Mouse (Mus musculus) hindbrain, embryonic 16.5 days (tissue): ENCODE results near the gene Scyl1. TPM values are rescaled to one million over a fixed set of nuclear protein-coding genes. Genes with fewer than 3 reads are reported as not detected.

Source experiments
- ATAC-seq: fragments of 200-750 bp; cut with Nextera tagmentation; 2 replicates; pipeline ENCODE4 v1.8.0; 2017; ENCODE audit warnings: moderate TSS enrichment, moderate library complexity
- H3K27ac ChIP-seq: fragments of 300-500 bp; sonication (generic); 2 replicates; pipeline ENCODE4 v1.5.1; 2014; ENCODE audit warnings: low read depth, mild to moderate bottlenecking, control low read depth, low read length, moderate library complexity
- H3K27me3 ChIP-seq: fragments of 300-500 bp; sonication (generic); replicated peaks from 2 replicates; pipeline ENCODE4 v1.6.1; 2014; ENCODE audit warnings: low read length; ENCODE audit not compliant: control insufficient read depth, insufficient read depth
- H3K36me3 ChIP-seq: fragments of 300-500 bp; sonication (generic); 2 replicates; pipeline ENCODE4 v1.6.1; 2014; ENCODE audit warnings: mild to moderate bottlenecking, low read length, moderate library complexity, mixed read lengths; ENCODE audit not compliant: control insufficient read depth, insufficient read depth
- H3K4me1 ChIP-seq: fragments of 300-500 bp; sonication (generic); 2 replicates; pipeline ENCODE4 v1.6.1; 2014; ENCODE audit warnings: low read depth, low read length; ENCODE audit not compliant: control insufficient read depth, insufficient read depth
- H3K4me2 ChIP-seq: fragments of 300-500 bp; sonication (generic); 2 replicates; pipeline ENCODE4 v1.6.1; 2014; ENCODE audit warnings: mild to moderate bottlenecking, low read length, control low read depth, moderate library complexity
- H3K4me3 ChIP-seq: fragments of 300-500 bp; sonication (generic); 2 replicates; pipeline ENCODE4 v1.5.1; 2014; ENCODE audit warnings: mild to moderate bottlenecking, low read length, control low read depth, moderate library complexity
- H3K9ac ChIP-seq: fragments of 300-500 bp; sonication (generic); 2 replicates; pipeline ENCODE4 v1.6.1; 2014; ENCODE audit warnings: low read depth, mild to moderate bottlenecking, control low read depth, low read length, moderate library complexity
- H3K9me3 ChIP-seq: fragments of 300-500 bp; sonication (generic); 2 replicates; pipeline ENCODE4 v1.6.1; 2014; ENCODE audit warnings: mild to moderate bottlenecking, low read length, moderate library complexity; ENCODE audit not compliant: control insufficient read depth
- WGBS: fragments of 180-500 bp; shearing (Covaris S2); extraction: QIAGEN DNeasy Blood & Tissue Kit; methylation state at CpG from one replicate; pipeline ENCODE4 v1.1.7; 2014; 5-methylcytosine and 5-hydroxymethylcytosine counted together
- polyA plus RNA-seq: library from polyadenylated mRNA; unstranded; fragments of >200 nt; fragmentation: Nextera tagmentation; extraction: Ambion mirVana; gene quantifications from 2 replicates; pipeline ENCODE4 v1.2.1, GENCODE M21; 2015

The Scyl1 gene
- polyA plus RNA-seq, 1 experiment from 2014 or later = 83.2 TPM

DNA sequence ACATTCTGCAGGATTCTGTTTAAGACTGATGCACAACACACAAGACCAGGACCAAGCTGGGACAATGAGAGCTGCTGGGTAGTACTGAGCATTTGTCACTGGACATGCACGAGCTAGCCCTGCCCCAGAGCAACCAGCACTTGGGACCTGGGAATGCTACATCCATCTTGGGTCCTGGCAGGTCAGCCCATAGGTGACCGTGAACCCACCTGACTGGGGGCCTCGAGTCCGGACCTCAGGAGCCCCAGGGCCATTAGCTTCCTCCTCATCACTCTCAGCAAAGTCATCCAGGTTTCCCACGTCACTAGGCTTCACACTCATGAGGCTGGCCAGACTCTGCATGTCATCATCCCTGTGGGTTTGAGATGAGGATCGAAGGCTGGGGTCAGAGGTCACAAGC is 50.0 kb downstream of the Scyl1 start:
- Histone ChIP-seq H3K27ac (no peak overlapping the region), H3K9me3 (no peaks in the 10 kb centered on the region), H3K4me3 (no peak overlapping the region), H3K4me2 (no peak overlapping the region), H3K36me3 (peaks cover 36% of the 10 kb centered on the region), H3K27me3 (no peaks in the 10 kb centered on the region), H3K9ac (no peak overlapping the region), H3K4me1 (peaks cover 15% of the 10 kb centered on the region)
- ATAC-seq = no peak
- 88% methylated on average over 6 of the region's 6 CpGs for WGBS

- Histone ChIP-seq H3K4me2 (no peak overlapping the region), H3K27me3 (no peaks in the 10 kb centered on the region), H3K4me3 (no peak overlapping the region), H3K9ac (peak overlapping the region; percentile 4; the same call in 1 of the 2 replicates), H3K36me3 (peaks cover 30% of the 10 kb centered on the region), H3K9me3 (no peaks in the 10 kb centered on the region), H3K27ac (no peak overlapping the region; the same call in 1 of the 2 replicates), H3K4me1 (peaks cover 17% of the 10 kb centered on the region)
- WGBS = 43% methylated on average over 10 of the region's 10 CpGs
- no peak for ATAC-seq
These were observed 54.3 kb downstream of the Scyl1 start for GRCm38 (mm10) chr19:5716955-5717354.

GRCm38 (mm10) chr19:5715793-5716688 is 55.2 kb downstream of the Scyl1 start:
- Histone ChIP-seq H3K27me3 (no peaks in the 10 kb centered on the region), H3K4me1 (peaks cover 17% of the 10 kb centered on the region), H3K27ac (peak overlapping the region; percentile 59; the same call in 1 of the 2 replicates), H3K4me3 (peak overlapping the region; percentile 40), H3K4me2 (peak overlapping the region; percentile 57), H3K36me3 (peaks cover 24% of the 10 kb centered on the region), H3K9ac (peak overlapping the region; percentile 59), H3K9me3 (no peaks in the 10 kb centered on the region)
- peak; percentile 83 for ATAC-seq
- 21% methylated on average over 43 of the region's 43 CpGs for WGBS

DNA sequence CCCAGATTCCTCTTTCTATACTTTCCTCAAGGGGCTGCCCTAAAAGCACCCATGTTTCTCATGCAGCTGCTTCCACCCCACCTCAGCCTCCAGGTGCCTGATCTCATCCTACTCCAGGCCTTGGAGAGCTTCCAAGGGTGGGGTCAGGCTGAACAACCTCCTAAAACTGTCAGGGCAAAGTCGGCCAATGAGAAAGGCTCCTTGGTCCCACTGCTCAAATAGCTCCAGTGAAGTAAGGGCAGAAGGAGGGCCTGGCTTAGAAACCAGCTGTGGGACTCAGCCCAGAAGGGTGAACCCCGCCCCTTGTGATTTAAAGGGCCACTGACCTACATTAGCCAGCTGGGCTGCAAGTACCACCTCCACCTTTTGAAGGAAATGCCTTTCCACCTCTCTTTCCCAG is 57.5 kb downstream of the Scyl1 start:
- ATAC-seq = no peak
- Histone ChIP-seq H3K4me3 (peak overlapping the region; percentile 7; the same call in 1 of the 2 replicates), H3K27me3 (no peaks in the 10 kb centered on the region), H3K27ac (no peak overlapping the region; the same call in 1 of the 2 replicates), H3K9ac (no peak overlapping the region), H3K36me3 (peaks cover 23% of the 10 kb centered on the region), H3K4me1 (peaks cover 17% of the 10 kb centered on the region), H3K9me3 (no peaks in the 10 kb centered on the region), H3K4me2 (peak overlapping the region; percentile 31; the same call in 1 of the 2 replicates)
- 34% methylated on average over 2 of the region's 2 CpGs for WGBS

GRCm38 (mm10) chr19:5713255-5713654 is 58.0 kb downstream of the Scyl1 start:
- peak overlapping the region; percentile 7; the same call in 1 of the 2 replicates for H3K4me3 ChIP-seq
- peaks cover 20% of the 10 kb centered on the region for H3K36me3 ChIP-seq
- no peaks in the 10 kb centered on the region for H3K9me3 ChIP-seq
- no peaks in the 10 kb centered on the region for H3K27me3 ChIP-seq
- H3K27ac ChIP-seq = no peak overlapping the region; the same call in 1 of the 2 replicates
- H3K4me2 ChIP-seq = peak overlapping the region; percentile 31; the same call in 1 of the 2 replicates
- no peak overlapping the region for H3K9ac ChIP-seq
- no peak for ATAC-seq
- H3K4me1 ChIP-seq = peaks cover 17% of the 10 kb centered on the region
- WGBS = 88% methylated on average over 5 of the region's 5 CpGs

DNA sequence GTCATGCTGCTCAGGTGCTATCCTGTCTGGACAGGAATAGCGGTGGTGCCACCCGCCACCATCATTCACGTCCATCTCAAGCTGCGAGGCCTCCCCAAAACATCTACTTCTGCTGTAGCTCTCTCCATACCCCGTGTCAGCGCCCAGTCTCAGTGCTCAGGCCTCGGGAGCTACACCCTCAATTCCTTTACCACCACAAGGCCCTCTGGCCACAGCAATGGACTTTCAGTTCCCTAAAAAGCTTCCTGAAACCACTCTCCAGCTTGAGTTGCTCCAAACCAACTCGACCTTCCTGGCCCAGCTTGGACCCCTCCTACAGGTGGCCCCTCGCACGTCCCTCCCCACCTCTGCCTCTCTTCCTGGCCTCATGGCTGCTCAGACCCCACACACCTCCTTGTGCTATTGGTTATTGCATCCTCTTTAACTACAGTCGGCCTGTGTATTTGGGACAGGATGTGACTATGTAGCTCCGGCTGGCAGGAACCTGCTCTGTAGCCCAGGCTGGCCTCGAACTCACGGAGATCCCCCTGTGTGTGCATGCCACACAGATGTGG is 59.2 kb downstream of the Scyl1 start:
- Histone ChIP-seq H3K36me3 (peaks cover 26% of the 10 kb centered on the region), H3K4me3 (no peak overlapping the region), H3K9me3 (no peaks in the 10 kb centered on the region), H3K4me2 (no peak overlapping the region), H3K27ac (no peak overlapping the region), H3K27me3 (no peaks in the 10 kb centered on the region), H3K9ac (no peak overlapping the region), H3K4me1 (peaks cover 17% of the 10 kb centered on the region)
- no peak for ATAC-seq
- WGBS = 95% methylated on average over 14 of the region's 14 CpGs

- ATAC-seq = no peak
- peaks cover 26% of the 10 kb centered on the region for H3K36me3 ChIP-seq
- H3K27me3 ChIP-seq = no peaks in the 10 kb centered on the region
- no peak overlapping the region for H3K9ac ChIP-seq
- no peak overlapping the region for H3K4me3 ChIP-seq
- no peak overlapping the region for H3K4me2 ChIP-seq
- no peaks in the 10 kb centered on the region for H3K9me3 ChIP-seq
- 11% methylated on average over 3 of the region's 3 CpGs for WGBS
- no peak overlapping the region for H3K27ac ChIP-seq
- H3K4me1 ChIP-seq = peaks cover 15% of the 10 kb centered on the region
These were observed 60.0 kb downstream of the Scyl1 start for GRCm38 (mm10) chr19:5711218-5711617.

DNA sequence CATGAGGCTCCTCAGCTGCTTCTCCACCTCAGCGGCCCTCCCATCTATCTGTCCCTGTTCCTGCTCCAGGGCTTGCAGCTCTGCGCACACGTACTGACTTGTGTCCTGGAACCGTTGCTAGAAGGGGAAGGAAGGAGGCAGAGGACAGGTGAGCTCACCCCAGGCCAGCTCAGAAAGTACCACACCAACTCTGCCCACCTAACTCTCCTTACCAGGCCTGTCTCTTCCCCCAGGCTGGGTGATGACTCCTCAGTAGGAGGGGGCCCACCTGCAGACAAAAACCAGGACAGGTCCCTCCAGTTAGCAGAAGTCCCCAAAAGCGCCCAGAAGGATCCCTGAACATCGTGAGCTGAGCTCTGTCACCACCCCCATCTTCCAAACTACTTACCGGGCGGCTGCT is 60.6 kb downstream of the Scyl1 start:
- Histone ChIP-seq H3K27ac (no peak overlapping the region), H3K4me3 (no peak overlapping the region), H3K27me3 (no peaks in the 10 kb centered on the region), H3K36me3 (peaks cover 26% of the 10 kb centered on the region), H3K9ac (no peak overlapping the region), H3K4me1 (peaks cover 9% of the 10 kb centered on the region; the same call in 1 of the 2 replicates), H3K4me2 (no peak overlapping the region), H3K9me3 (no peaks in the 10 kb centered on the region)
- 81% methylated on average over 8 of the region's 8 CpGs for WGBS
- no peak for ATAC-seq

- Histone ChIP-seq H3K4me2 (no peak overlapping the region), H3K27ac (no peak overlapping the region), H3K9ac (no peak overlapping the region), H3K36me3 (peaks cover 26% of the 10 kb centered on the region), H3K27me3 (no peaks in the 10 kb centered on the region), H3K9me3 (no peaks in the 10 kb centered on the region), H3K4me1 (peaks cover 8% of the 10 kb centered on the region; the same call in 1 of the 2 replicates), H3K4me3 (no peak overlapping the region)
- WGBS = 94% methylated on average over 6 of the region's 6 CpGs
- ATAC-seq = no peak
These were observed 61.2 kb downstream of the Scyl1 start for GRCm38 (mm10) chr19:5710068-5710467.
